In genomic region chr16:18586906-18587546, GRCm38 (mm10) we compare ENCODE assay signal across 9 mouse cellular contexts. TPM values are rescaled to one million over a fixed set of nuclear protein-coding genes. Genes with fewer than 3 reads are reported as not detected.
DNase-seq lines count a peak whose midpoint lies in the region; ATAC-seq and TF ChIP-seq lines count a peak whose summit lies in the region.
"Had no signal": no experiment of that assay in that cellular context is flagged by ENCODE, and none has a peak within 500 bp of the region (broad histone marks: within the 10 kb centered on the region; RNA-seq: fewer than 3 reads in every experiment).

No protein-coding gene starts in this region.

- peak; percentile 80 for DNase-seq in heart, adult 11 months
- DNase-seq in heart, adult 9 months (ENCODE audit: low spot score in 2 of 2): no peak
- DNase-seq in forebrain, postnatal 0 days: no peak
- DNase-seq in adipocyte (ENCODE audit: low spot score): no peak
- no peak for DNase-seq in spleen, adult 18-20 months
- DNase-seq in kidney, postnatal 25 days: no peak
- DNase-seq: kidney, postnatal 14 days had no signal

- H3K27me3 ChIP-seq in E14TG2a.4 (ENCODE audit: insufficient read depth, low read length): peaks cover 98% of the 10 kb centered on the region
- peaks cover 94% of the 10 kb centered on the region for H3K27me3 ChIP-seq in forebrain, postnatal 0 days (ENCODE audit: insufficient read depth, low read length)
- peaks cover 100% of the 10 kb centered on the region for H3K27me3 ChIP-seq in liver, embryonic 15.5 days

- WGBS in forebrain, postnatal 0 days: 5% methylated on average over 28 of the region's 62 CpGs
- 1% methylated on average over 45 of the region's 62 CpGs for whole genome bisulfite sequencing in liver, embryonic 15.5 days (ENCODE audit: insufficient replicate concordance)

- ATAC-seq in forebrain, postnatal 0 days: no peak
- ATAC-seq in liver, embryonic 15.5 days (ENCODE audit: insufficient read depth): no peak

- H3K9ac ChIP-seq in forebrain, postnatal 0 days: no peak overlapping the region
- H3K9ac ChIP-seq in liver, embryonic 15.5 days: no peak overlapping the region

- H3K4me3 ChIP-seq in E14TG2a.4 (replicated peaks; ENCODE audit: low read length): peak overlapping the region; percentile 62
- peak overlapping the region; percentile 37 for H3K4me3 ChIP-seq in forebrain, postnatal 0 days (ENCODE audit: low read depth, low read length)
- peak overlapping the region; percentile 24 for H3K4me3 ChIP-seq in liver, embryonic 15.5 days (replicated peaks)

- TF ChIP-seq CTCF in E14TG2a.4 (conservative IDR thresholded peaks at IDR 0.05; ENCODE audit: low read length): no peak
- TF ChIP-seq CTCF in forebrain, postnatal 0 days (IDR thresholded peaks at IDR 0.05; ENCODE audit: low read depth): no peak

- H3K27ac ChIP-seq in forebrain, postnatal 0 days (ENCODE audit: low read depth, low read length): no peak overlapping the region
- H3K27ac ChIP-seq in liver, embryonic 15.5 days (replicated peaks): no peak overlapping the region

- no peaks in the 10 kb centered on the region for H3K36me3 ChIP-seq in E14TG2a.4 (ENCODE audit: insufficient read depth, low read length)
- H3K36me3 ChIP-seq in forebrain, postnatal 0 days (ENCODE audit: insufficient read depth): no peaks in the 10 kb centered on the region
- no peaks in the 10 kb centered on the region for H3K36me3 ChIP-seq in liver, embryonic 15.5 days (replicated peaks)

- H3K4me1 ChIP-seq in E14TG2a.4 (replicated peaks; ENCODE audit: low read depth, low read length): peaks cover 57% of the 10 kb centered on the region
- H3K4me1 ChIP-seq in forebrain, postnatal 0 days (ENCODE audit: insufficient read depth): peaks cover 5% of the 10 kb centered on the region; the same call in 1 of the 2 replicates
- H3K4me1 ChIP-seq in liver, embryonic 15.5 days (replicated peaks): peaks cover 34% of the 10 kb centered on the region

- peak overlapping the region; percentile 57 for H3K4me2 ChIP-seq in forebrain, postnatal 0 days (ENCODE audit: low read depth)
- H3K4me2 ChIP-seq in liver, embryonic 15.5 days: peak overlapping the region; percentile 49

- no peaks in the 10 kb centered on the region for H3K9me3 ChIP-seq in E14TG2a.4 (ENCODE audit: low read length)
- H3K9me3 ChIP-seq in forebrain, postnatal 0 days (ENCODE audit: low read length): no peaks in the 10 kb centered on the region
- H3K9me3 ChIP-seq in liver, embryonic 15.5 days (replicated peaks): no peaks in the 10 kb centered on the region

RNA-seq across cellular contexts. Expression of gene Tbx1, which starts 3.4 kb away (rescaled TPM):
- 0.71 and 1.2 TPM in 2 replicates for total RNA-seq in forebrain, postnatal 0 days (2014; rRNA removed)
- 0.70 and 0.90 TPM in 2 replicates for polyA plus RNA-seq in forebrain, postnatal 0 days (2015; fragmentation: Nextera tagmentation; extraction: Ambion mirVana)
- 0.15 and 0.23 TPM in 2 replicates for polyA plus RNA-seq in liver, embryonic 15.5 days (2015; fragmentation: Nextera tagmentation; extraction: Ambion mirVana)

RNA-seq across cellular contexts. Expression of gene Gp1bb, which starts 35.2 kb away (rescaled TPM):
- total RNA-seq in forebrain, postnatal 0 days (2014; rRNA removed): 34.1 and 34.2 TPM in 2 replicates
- polyA plus RNA-seq in forebrain, postnatal 0 days (2015; fragmentation: Nextera tagmentation; extraction: Ambion mirVana): 9.4 and 11.4 TPM in 2 replicates
- 19.6 and 24.9 TPM in 2 replicates for polyA plus RNA-seq in liver, embryonic 15.5 days (2015; fragmentation: Nextera tagmentation; extraction: Ambion mirVana)

RNA-seq across cellular contexts. Expression of gene Gm49601, which starts 39.2 kb away (rescaled TPM):
- 32.7 and 33.4 TPM in 2 replicates for total RNA-seq in forebrain, postnatal 0 days (2014; rRNA removed)
- 3.6 and 4.9 TPM in 2 replicates for polyA plus RNA-seq in forebrain, postnatal 0 days (2015; fragmentation: Nextera tagmentation; extraction: Ambion mirVana)
- 0.39 and 0.91 TPM in 2 replicates for polyA plus RNA-seq in liver, embryonic 15.5 days (2015; fragmentation: Nextera tagmentation; extraction: Ambion mirVana)

RNA-seq across cellular contexts. Expression of gene Sept5, which starts 42.7 kb away (rescaled TPM):
- total RNA-seq in forebrain, postnatal 0 days (2014; rRNA removed): 372 and 373 TPM in 2 replicates
- polyA plus RNA-seq in forebrain, postnatal 0 days (2015; fragmentation: Nextera tagmentation; extraction: Ambion mirVana): 265 and 267 TPM in 2 replicates
- polyA plus RNA-seq in liver, embryonic 15.5 days (2015; fragmentation: Nextera tagmentation; extraction: Ambion mirVana): 3.5 and 3.6 TPM in 2 replicates
